Mouse (Mus musculus): ENCODE data around the gene Exoc4.

- no peak for TF ChIP-seq CTCF (IDR thresholded peaks at IDR 0.05; ENCODE audit: low read depth, low read length)
- TF ChIP-seq GATA1 (IDR thresholded peaks at IDR 0.05; ENCODE audit: borderline replicate concordance, low read length): no peak
- TF ChIP-seq TAL1 (conservative IDR thresholded peaks at IDR 0.05; ENCODE audit: low read depth, low read length): no peak
- TF ChIP-seq GATA2 (IDR thresholded peaks at IDR 0.05; ENCODE audit: borderline replicate concordance, low read depth, low read length): no peak
These were observed 635.3 kb downstream of the Exoc4 start for GRCm38 (mm10) chr6:33884141-33884683.

Measured in G1E (cell line).